Mouse (Mus musculus): ENCODE results near the gene Coq10b.

GRCm38 (mm10) chr1:55089498-55090064 is 37.0 kb downstream of the Coq10b start:
- TF ChIP-seq CTCF (IDR thresholded peaks at IDR 0.05): no peak
- TF ChIP-seq EP300 (IDR thresholded peaks at IDR 0.05): no peak
